Mouse (Mus musculus): Measurements from ENCODE around the gene Icos. TPM values are rescaled to one million over a fixed set of nuclear protein-coding genes. Genes with fewer than 3 reads are reported as not detected.

The Icos gene
- polyA plus RNA-seq, 1 experiment from 2014 or later = 0.50 TPM

DNA sequence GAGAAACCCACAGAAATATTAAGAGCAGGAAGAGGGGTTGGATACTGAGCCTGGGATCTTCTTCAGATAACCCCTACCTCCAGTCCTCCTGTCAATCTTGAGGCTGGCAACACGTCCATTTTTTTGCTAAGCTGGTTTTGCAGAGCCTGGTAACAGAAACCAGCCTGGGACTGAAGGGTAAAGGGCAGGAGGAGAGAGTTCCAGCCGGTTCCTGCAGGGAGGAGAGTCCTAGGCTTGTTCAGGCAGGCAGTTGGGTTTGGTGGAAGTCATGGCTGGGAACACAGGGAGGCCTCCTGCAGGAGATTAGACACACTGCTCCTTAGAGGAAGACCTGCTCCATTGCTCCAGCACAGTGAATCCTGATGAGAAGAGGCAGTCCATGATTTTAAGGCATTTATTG lies 10.2 kb upstream of the Icos start:
- H3K27me3 ChIP-seq = no peaks in the 10 kb centered on the region
- H3K36me3 ChIP-seq = no peaks in the 10 kb centered on the region
- no peak for ATAC-seq (ENCODE audit: insufficient number of reproducible peaks, low FRiP score, low TSS enrichment, low read depth)
- H3K4me1 ChIP-seq = 0 out of 2 replicates have a peak, but pooled peaks cover 2% of the 10 kb centered on the region
- 43% methylated on average over 2 of the region's 2 CpGs for WGBS
- no peak overlapping the region for H3K4me2 ChIP-seq
- H3K9ac ChIP-seq = no peak overlapping the region
- no peak overlapping the region for H3K27ac ChIP-seq
- no peak overlapping the region for H3K4me3 ChIP-seq
- H3K9me3 ChIP-seq = no peaks in the 10 kb centered on the region

- WGBS = 76% methylated on average over 1 of the region's 1 CpGs
Measured at GRCm38 (mm10) chr1:60970846-60971245, 6.9 kb upstream of the Icos start.

GRCm38 (mm10) chr1:60974221-60974620 lies 3.5 kb upstream of the Icos start:
- WGBS = 50% methylated on average over 3 of the region's 3 CpGs
- Histone ChIP-seq H3K9me3 (no peaks in the 10 kb centered on the region), H3K27ac (no peak overlapping the region), H3K4me2 (no peak overlapping the region), H3K27me3 (no peaks in the 10 kb centered on the region), H3K4me1 (0 out of 2 replicates have a peak, but pooled peaks cover 2% of the 10 kb centered on the region), H3K36me3 (no peaks in the 10 kb centered on the region), H3K4me3 (no peak overlapping the region), H3K9ac (no peak overlapping the region)
- ATAC-seq (ENCODE audit: insufficient number of reproducible peaks, low FRiP score, low TSS enrichment, low read depth) = no peak

More at GRCm38 (mm10) chr1:60970846-60971245, 6.9 kb upstream of the Icos start:
- Histone ChIP-seq H3K4me1 (0 out of 2 replicates have a peak, but pooled peaks cover 4% of the 10 kb centered on the region), H3K27me3 (no peaks in the 10 kb centered on the region), H3K9ac (no peak overlapping the region), H3K36me3 (no peaks in the 10 kb centered on the region), H3K27ac (no peak overlapping the region), H3K9me3 (no peaks in the 10 kb centered on the region), H3K4me3 (no peak overlapping the region), H3K4me2 (no peak overlapping the region)
- no peak for ATAC-seq (ENCODE audit: insufficient number of reproducible peaks, low FRiP score, low TSS enrichment, low read depth)

DNA sequence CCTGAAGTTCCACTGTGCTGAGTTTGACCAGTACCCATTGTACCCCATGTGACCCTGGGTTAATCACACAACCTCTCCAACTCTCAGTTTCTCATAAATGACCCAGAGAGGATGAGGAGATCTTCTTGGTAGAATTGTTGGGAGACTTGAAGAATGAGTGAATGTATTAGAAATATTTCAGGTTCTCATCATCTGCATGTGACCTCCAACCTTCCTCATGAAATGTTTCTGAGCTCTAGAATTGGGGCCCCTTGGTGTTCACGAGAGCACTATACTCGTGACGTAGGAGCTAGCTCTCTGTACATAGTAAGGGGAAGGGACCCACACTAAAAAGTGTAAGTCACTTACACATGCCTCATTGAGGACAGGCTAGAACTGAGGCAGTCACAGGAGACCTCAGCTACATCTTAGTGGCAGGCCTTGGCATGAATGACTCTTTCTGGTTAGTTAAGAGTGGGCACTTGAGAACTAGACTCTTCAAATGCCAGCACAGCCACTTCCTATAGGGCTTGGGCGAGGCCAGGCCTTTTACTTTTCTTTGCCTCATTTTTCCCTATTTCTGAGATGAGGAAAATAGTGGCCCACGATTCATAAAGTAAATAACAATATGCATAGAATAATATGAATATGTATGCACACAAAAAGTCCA lies 2.0 kb upstream of the Icos start:
- Histone ChIP-seq H3K27me3 (no peaks in the 10 kb centered on the region), H3K36me3 (no peaks in the 10 kb centered on the region), H3K4me3 (no peak overlapping the region), H3K27ac (no peak overlapping the region), H3K4me1 (0 out of 2 replicates have a peak, but pooled peaks cover 2% of the 10 kb centered on the region), H3K9me3 (no peaks in the 10 kb centered on the region), H3K4me2 (no peak overlapping the region), H3K9ac (no peak overlapping the region)
- ATAC-seq (ENCODE audit: insufficient number of reproducible peaks, low FRiP score, low TSS enrichment, low read depth) = no peak
- 90% methylated on average over 5 of the region's 5 CpGs for WGBS

DNA sequence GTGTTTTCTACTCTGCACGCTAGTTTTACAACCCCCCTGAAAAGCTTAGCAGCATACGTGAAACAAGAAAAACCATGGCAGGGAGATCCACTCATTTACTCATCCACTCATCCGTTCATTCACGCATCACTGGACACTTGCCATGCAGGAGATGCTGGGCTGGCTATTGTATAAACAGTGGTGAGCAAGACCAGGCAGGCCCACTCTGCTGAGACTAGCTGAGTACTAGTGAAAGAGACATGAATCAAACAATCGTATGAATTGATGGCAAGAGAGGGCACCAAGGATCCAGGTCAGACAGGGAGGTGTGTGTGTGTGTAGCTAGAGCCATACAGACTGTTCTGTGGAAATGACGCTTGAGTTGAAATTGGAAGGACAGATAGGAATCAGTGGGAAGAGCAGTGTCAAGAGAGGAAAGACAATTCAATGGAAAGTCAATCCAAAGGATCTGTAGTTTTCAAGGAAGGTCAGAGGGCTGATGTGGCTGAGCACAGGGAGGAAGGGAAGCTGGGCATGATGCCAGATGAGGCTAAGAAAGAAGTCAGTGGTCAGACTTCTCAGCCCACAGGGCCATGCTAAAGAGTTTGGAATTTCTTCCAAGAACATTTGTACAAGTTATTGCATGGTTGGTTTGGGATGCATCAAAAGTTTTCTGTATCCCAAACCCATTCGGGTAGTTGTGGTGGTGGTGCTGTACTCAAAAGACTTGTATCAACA lies 1.6 kb downstream of the Icos start:
- Histone ChIP-seq H3K9me3 (no peaks in the 10 kb centered on the region), H3K27me3 (no peaks in the 10 kb centered on the region), H3K4me2 (no peak overlapping the region), H3K9ac (no peak overlapping the region), H3K27ac (no peak overlapping the region), H3K4me1 (no peaks in the 10 kb centered on the region), H3K36me3 (no peaks in the 10 kb centered on the region), H3K4me3 (no peak overlapping the region)
- 72% methylated on average over 7 of the region's 7 CpGs for WGBS
- ATAC-seq (ENCODE audit: insufficient number of reproducible peaks, low FRiP score, low TSS enrichment, low read depth) = no peak

- Histone ChIP-seq H3K4me1 (no peaks in the 10 kb centered on the region), H3K4me3 (no peak overlapping the region), H3K27me3 (no peaks in the 10 kb centered on the region), H3K9me3 (no peaks in the 10 kb centered on the region), H3K36me3 (no peaks in the 10 kb centered on the region), H3K9ac (no peak overlapping the region), H3K4me2 (no peak overlapping the region), H3K27ac (no peak overlapping the region)
- 66% methylated on average over 2 of the region's 2 CpGs for WGBS
- ATAC-seq (ENCODE audit: insufficient number of reproducible peaks, low FRiP score, low TSS enrichment, low read depth) = no peak
Measured at GRCm38 (mm10) chr1:60979843-60980235, 2.1 kb downstream of the Icos start.

DNA sequence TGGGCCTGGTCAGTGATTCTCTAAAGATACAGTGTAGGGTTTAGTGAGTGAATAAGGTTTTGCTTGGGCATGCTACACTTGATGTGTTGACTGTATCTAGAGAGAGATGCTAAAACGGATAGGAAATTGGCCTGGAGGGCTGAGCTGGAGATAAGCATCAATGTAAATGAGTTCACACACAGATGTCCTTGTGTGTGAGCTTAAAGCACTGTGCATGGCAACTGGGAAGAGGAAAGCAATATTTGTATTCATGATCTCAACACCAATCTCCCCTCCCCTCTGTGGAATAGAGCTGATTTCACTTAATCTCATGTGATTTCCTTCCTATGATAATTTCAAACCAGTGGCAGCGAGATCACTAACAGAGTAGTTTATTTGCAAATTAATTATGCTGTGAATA lies 7.3 kb downstream of the Icos start:
- Histone ChIP-seq H3K9ac (no peak overlapping the region), H3K9me3 (no peaks in the 10 kb centered on the region), H3K4me3 (no peak overlapping the region), H3K27ac (no peak overlapping the region), H3K27me3 (no peaks in the 10 kb centered on the region), H3K36me3 (no peaks in the 10 kb centered on the region), H3K4me1 (no peaks in the 10 kb centered on the region), H3K4me2 (no peak overlapping the region)
- 70% methylated on average over 2 of the region's 2 CpGs for WGBS
- no peak for ATAC-seq (ENCODE audit: insufficient number of reproducible peaks, low FRiP score, low TSS enrichment, low read depth)

GRCm38 (mm10) chr1:60986141-60986540 lies 8.4 kb downstream of the Icos start:
- Histone ChIP-seq H3K36me3 (no peaks in the 10 kb centered on the region), H3K9ac (no peak overlapping the region), H3K4me3 (no peak overlapping the region), H3K9me3 (no peaks in the 10 kb centered on the region), H3K4me2 (no peak overlapping the region), H3K27me3 (no peaks in the 10 kb centered on the region), H3K4me1 (no peaks in the 10 kb centered on the region), H3K27ac (no peak overlapping the region)
- WGBS = 76% methylated on average over 5 of the region's 5 CpGs
- no peak for ATAC-seq (ENCODE audit: insufficient number of reproducible peaks, low FRiP score, low TSS enrichment, low read depth)

- Histone ChIP-seq H3K4me2 (no peak overlapping the region), H3K9me3 (no peaks in the 10 kb centered on the region), H3K36me3 (no peaks in the 10 kb centered on the region), H3K27ac (no peak overlapping the region), H3K27me3 (no peaks in the 10 kb centered on the region), H3K4me1 (no peaks in the 10 kb centered on the region), H3K9ac (no peak overlapping the region), H3K4me3 (no peak overlapping the region)
- ATAC-seq (ENCODE audit: insufficient number of reproducible peaks, low FRiP score, low TSS enrichment, low read depth) = no peak
- 68% methylated on average over 5 of the region's 5 CpGs for WGBS
Measured at GRCm38 (mm10) chr1:60989086-60989485, 11.4 kb downstream of the Icos start.

GRCm38 (mm10) chr1:60990305-60990704 lies 12.6 kb downstream of the Icos start:
- Histone ChIP-seq H3K36me3 (no peaks in the 10 kb centered on the region), H3K27ac (no peak overlapping the region), H3K27me3 (no peaks in the 10 kb centered on the region), H3K4me1 (no peaks in the 10 kb centered on the region), H3K4me2 (no peak overlapping the region), H3K9me3 (no peaks in the 10 kb centered on the region), H3K4me3 (no peak overlapping the region), H3K9ac (no peak overlapping the region)
- 59% methylated on average over 8 of the region's 8 CpGs for WGBS
- no peak for ATAC-seq (ENCODE audit: insufficient number of reproducible peaks, low FRiP score, low TSS enrichment, low read depth)

DNA sequence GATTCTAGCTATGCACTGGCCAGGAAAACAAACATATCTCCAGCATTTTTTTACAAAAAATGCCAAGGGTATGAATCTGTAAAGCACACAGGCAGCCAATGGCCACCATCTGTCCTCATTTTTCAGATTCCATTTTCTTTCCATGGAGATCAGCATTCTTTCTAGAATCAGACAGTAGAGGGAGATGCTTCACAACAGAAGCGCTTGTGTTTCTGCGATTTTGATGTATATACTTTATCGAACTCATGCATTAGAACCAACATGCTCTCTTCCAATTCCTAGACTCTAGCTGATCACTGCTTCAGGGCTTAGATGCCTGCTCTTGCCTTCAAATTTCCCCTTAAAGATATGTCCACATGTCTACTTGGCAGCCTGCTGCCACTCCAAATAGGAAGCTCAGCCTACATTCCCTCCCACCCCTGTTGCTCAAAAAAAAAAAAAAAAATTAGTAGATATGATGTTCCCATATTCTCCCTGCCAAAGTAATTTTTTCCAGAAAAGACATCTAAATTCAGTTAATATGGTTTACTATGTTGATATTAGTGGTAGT lies 20.4 kb downstream of the Icos start:
- H3K9ac ChIP-seq = no peak overlapping the region
- H3K27ac ChIP-seq = no peak overlapping the region
- no peaks in the 10 kb centered on the region for H3K27me3 ChIP-seq
- 81% methylated on average over 3 of the region's 3 CpGs for WGBS
- ATAC-seq (ENCODE audit: insufficient number of reproducible peaks, low FRiP score, low TSS enrichment, low read depth) = no peak
- H3K9me3 ChIP-seq = no peaks in the 10 kb centered on the region
- 0 out of 2 replicates have a peak, but pooled peaks cover 2% of the 10 kb centered on the region for H3K4me1 ChIP-seq
- no peak overlapping the region for H3K4me3 ChIP-seq
- no peaks in the 10 kb centered on the region for H3K36me3 ChIP-seq
- H3K4me2 ChIP-seq = no peak overlapping the region

- H3K4me1 ChIP-seq = 0 out of 2 replicates have a peak, but pooled peaks cover 2% of the 10 kb centered on the region
- WGBS = 46% methylated on average over 2 of the region's 2 CpGs
Measured at GRCm38 (mm10) chr1:60998689-60999088, 21.0 kb downstream of the Icos start.

More at GRCm38 (mm10) chr1:60998689-60999088, 21.0 kb downstream of the Icos start:
- no peak overlapping the region for H3K9ac ChIP-seq
- no peak for ATAC-seq (ENCODE audit: insufficient number of reproducible peaks, low FRiP score, low TSS enrichment, low read depth)
- H3K36me3 ChIP-seq = no peaks in the 10 kb centered on the region
- no peak overlapping the region for H3K4me2 ChIP-seq
- no peaks in the 10 kb centered on the region for H3K9me3 ChIP-seq
- no peak overlapping the region for H3K27ac ChIP-seq
- H3K4me3 ChIP-seq = no peak overlapping the region
- H3K27me3 ChIP-seq = no peaks in the 10 kb centered on the region

Measured in limb, embryonic 15.5 days (tissue).